Mouse (Mus musculus) brain, embryonic 14.5 days (tissue): ENCODE measurements around the gene Pacrg. TPM values are rescaled to one million over a fixed set of nuclear protein-coding genes. Genes with fewer than 3 reads are reported as not detected.

Source experiments
- DNase-seq: peaks from one replicate; pipeline ENCODE4 v3.0.0-alpha.2; 2011; ENCODE audit warnings: low read depth
- CTCF ChIP-seq: fragments of 200-500 bp; IDR thresholded peaks from 2 replicates; pipeline ENCODE4 v1.5.1; 2012; ENCODE audit warnings: inconsistent platforms, mild to moderate bottlenecking, moderate library complexity, borderline replicate concordance; ENCODE audit not compliant: insufficient read depth, insufficient read length; ENCODE audit errors: extremely low read depth
- POLR2A ChIP-seq: fragments of 200-500 bp; IDR thresholded peaks from 2 replicates; pipeline ENCODE4 v1.6.1; 2012; ENCODE audit warnings: mild to moderate bottlenecking, inconsistent platforms, borderline replicate concordance; ENCODE audit not compliant: poor library complexity, insufficient read depth, insufficient read length, severe bottlenecking; ENCODE audit errors: extremely low read depth
- polyA plus RNA-seq: library from polyadenylated mRNA; depleted of rRNA; stranded (reverse); fragments of >200 nt; gene quantifications from 2 replicates; pipeline ENCODE4 v1.2.3, GENCODE M21; 2012; rRNA removed

The Pacrg gene
- polyA plus RNA-seq, 1 experiment, result 9.8 TPM

DNA sequence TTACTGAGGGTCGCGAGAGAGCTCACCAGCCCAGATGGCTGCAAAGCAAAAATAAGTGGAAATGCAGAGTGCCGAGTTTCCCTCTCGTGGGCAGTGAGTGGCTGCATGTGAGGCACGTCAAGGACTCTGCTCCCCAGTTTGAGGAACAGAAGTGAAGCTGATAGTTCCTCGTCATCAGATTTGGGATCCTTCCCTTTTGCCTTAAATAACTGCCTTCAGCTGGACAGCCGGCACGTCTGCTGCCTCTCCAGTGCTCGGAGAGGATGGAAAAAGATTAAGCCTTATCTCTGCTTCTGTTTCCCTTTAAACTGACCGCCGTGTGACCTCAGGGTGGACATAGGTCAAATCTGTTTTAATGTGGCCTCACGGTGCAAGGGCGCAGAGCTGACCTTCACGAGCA is 480.6 kb downstream of the Pacrg start:
- TF ChIP-seq CTCF, result no peak
- no peak for TF ChIP-seq POLR2A
- DNase-seq, result no peak

DNA sequence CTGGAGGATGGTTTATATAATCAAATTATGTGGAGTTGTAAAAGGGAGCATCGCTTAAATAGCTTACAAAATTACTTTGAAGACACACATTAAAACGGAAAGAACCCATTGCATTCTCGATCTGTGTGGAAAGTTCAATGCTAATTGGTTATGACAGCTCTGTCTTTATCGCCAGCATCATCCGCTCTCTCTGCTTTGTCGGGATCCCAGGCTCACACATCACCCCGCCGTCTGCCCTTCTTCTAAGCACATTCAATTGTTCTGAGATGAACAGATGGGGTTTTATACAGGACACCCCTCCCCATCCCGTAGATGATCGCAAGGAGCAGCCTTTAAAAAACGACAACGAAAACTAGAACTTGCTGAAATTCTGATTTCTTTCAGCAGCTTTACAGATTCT is 482.8 kb downstream of the Pacrg start:
- peak; percentile 78 for DNase-seq
- no peak for TF ChIP-seq POLR2A
- TF ChIP-seq CTCF, result no peak

DNA sequence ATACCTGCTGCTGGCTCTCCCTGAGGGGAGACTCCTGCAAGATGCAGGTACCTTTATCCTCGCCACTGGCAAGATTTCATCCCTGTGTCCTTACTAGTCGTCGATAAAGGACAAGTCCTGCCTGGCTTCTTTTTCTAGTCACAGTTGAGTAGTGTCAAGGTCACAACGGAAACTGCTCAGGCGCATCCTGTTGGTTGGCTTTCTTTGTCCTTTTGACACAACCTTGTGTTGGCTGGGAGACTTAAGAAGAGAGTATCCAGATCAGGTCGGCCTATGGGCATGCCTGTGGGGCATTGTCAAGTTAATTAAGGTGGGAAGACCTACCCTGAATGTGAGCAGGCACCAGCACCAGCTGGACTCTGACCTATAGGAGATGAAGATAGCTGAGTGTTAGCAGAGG is 483.8 kb downstream of the Pacrg start:
- no peak for TF ChIP-seq CTCF
- no peak for TF ChIP-seq POLR2A
- DNase-seq, result no peak

DNA sequence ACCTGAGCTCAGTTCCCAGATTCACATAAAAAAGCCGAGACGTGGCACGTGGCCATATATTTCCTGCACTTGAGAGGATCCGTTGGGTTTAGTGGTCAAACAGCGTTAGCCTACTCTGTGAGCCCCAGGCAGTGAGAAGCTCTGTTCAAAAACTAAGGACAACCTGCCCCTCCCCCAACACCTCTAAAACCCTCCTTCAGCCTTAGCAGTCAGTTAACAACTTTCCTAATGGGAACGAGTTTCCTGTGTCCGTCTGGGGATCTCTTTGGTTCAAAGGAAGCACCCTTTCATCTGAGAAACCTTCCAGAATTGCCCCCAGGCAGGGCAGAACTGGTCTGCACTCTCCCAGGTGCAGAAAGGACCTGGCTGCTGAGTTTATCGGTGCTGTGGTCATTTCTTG is 484.4 kb downstream of the Pacrg start:
- no peak for DNase-seq
- TF ChIP-seq POLR2A (no peak), CTCF (no peak)

Other genes with a start within 250 kb of the Pacrg start
- 4.3 and 5.7 TPM in 2 replicates for gene Prkn, start 73 bp upstream of the Pacrg start, polyA plus RNA-seq